Mouse (Mus musculus): Measurements from ENCODE around the gene Tulp1. TPM values are rescaled to one million over a fixed set of nuclear protein-coding genes. Genes with fewer than 3 reads are reported as not detected.
"Not testable (repeated sequence)": the region's sequence is repeated elsewhere in the genome, so short reads cannot be mapped to it uniquely, and the experiment has no call there.

Gene Tulp1
- total and polyA plus RNA-seq, 2 experiments, result not detected

DNA sequence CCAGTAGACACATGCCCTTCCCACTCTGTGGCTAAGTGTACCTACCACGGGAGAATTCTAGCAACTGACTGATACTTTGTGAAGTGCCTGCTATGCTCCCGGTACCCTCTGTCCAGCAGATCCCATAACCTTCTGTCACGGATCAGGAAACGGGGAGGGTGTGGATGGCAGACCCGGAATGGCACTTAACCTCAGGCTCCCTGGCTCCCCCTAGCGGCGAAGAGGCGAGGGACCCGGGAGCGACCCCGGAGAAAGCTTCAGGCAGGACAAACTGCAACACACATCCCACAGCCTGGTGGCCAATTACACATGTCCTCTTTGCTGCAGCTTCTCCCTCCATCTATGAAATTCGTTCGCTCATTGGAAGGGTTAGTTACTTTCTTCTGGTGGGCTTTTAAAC is 3.4 kb upstream of the Tulp1 start:
- Histone ChIP-seq H3K9ac (ENCODE audit: low read depth, low read length) (no peak overlapping the region), H3K4me1 (ENCODE audit: control insufficient read depth, insufficient read depth, low read length) (no peaks in the 10 kb centered on the region), H3K27me3 (ENCODE audit: control insufficient read depth, insufficient read depth, low read length) (peaks cover 13% of the 10 kb centered on the region; the same call in 1 of the 2 replicates), H3K79me2 (ENCODE audit: control insufficient read depth, insufficient read depth, low read length) (no peaks in the 10 kb centered on the region), H3K36me3 (ENCODE audit: control insufficient read depth, insufficient read depth, low read length) (no peaks in the 10 kb centered on the region), H3K27ac (replicated peaks; ENCODE audit: insufficient read depth, low read depth, low read length) (no peak overlapping the region), H3K4me3 (ENCODE audit: insufficient read depth, low read depth, low read length) (no peak overlapping the region)
- WGBS, result 7% methylated on average over 13 of the region's 13 CpGs
- TF ChIP-seq POLR2A (IDR thresholded peaks at IDR 0.05; ENCODE audit: extremely low read depth, insufficient read depth, low read length) (no peak), CTCF (IDR thresholded peaks at IDR 0.05; ENCODE audit: low read depth, low read length) (peak; percentile 91)
- DNase-seq (ENCODE audit: extremely low read depth, low read depth, low spot score), result peak; percentile 34

DNA sequence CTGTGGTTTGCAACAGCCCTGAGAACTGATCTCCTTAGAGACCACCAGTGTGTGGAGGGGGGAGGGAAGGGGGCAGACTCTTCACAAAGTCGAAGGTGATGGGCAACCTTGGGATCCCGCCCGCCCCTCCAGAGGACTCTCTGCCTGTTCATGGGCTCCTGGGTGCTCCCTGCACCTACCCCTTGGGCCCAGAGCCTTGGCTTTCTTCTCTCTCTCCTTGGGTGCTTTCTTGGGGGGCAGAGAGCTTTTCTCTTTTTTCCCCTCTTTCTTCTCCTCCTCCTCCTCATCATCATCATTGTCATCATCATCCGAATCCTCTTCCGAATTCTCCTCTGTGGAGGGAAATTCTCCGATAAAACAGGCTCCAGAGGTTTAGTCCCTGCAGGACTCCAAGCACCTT is 1.5 kb downstream of the Tulp1 start:
- TF ChIP-seq POLR2A (IDR thresholded peaks at IDR 0.05; ENCODE audit: extremely low read depth, insufficient read depth, low read length), result no peak
- no peak for TF ChIP-seq CTCF (IDR thresholded peaks at IDR 0.05; ENCODE audit: low read depth, low read length)

DNA sequence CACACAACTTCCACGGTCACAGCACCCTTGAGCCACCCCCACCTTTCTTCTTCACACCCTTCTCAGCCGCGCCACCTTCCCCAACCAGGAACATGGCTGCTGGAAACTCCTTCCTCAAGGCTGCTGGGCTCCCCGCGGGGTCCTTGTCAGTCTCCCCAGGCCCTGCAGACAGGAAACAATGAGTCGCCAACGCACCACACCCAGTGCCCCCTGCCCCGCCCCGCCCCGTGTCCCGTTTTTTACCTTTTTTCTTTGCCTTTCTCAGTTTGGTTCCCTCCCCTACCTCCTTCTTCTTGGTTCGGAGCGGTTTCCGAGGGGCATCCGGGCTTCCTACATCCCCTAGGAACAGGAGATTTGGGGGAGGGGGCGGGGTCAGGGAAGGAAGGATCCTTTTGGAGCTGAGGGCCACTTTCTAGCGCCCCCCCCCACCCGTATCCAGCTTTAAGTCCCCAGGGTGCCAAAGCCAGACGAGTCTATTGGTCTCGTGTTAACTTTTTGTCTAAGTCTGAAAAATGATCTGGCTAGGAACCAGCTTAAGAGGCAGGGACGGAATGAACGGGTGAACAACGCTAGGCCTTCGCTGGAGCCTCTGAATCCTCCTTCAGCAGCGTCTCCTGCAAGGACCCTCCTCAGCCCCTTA is 2.2 kb downstream of the Tulp1 start:
- DNase-seq (ENCODE audit: extremely low read depth, low read depth, low spot score), result no peak
- no peak overlapping the region for H3K4me3 ChIP-seq (ENCODE audit: insufficient read depth, low read depth, low read length)

More for the DNA sequence above, 1.5 kb downstream of the Tulp1 start:
- no peak overlapping the region for H3K4me3 ChIP-seq (ENCODE audit: insufficient read depth, low read depth, low read length)
- peaks cover 28% of the 10 kb centered on the region; the same call in 1 of the 2 replicates for H3K27me3 ChIP-seq (ENCODE audit: control insufficient read depth, insufficient read depth, low read length)
- H3K79me2 ChIP-seq (ENCODE audit: control insufficient read depth, insufficient read depth, low read length), result no peaks in the 10 kb centered on the region
- no peak overlapping the region for H3K27ac ChIP-seq (replicated peaks; ENCODE audit: insufficient read depth, low read depth, low read length)
- no peak for DNase-seq (ENCODE audit: extremely low read depth, low read depth, low spot score)
- H3K4me1 ChIP-seq (ENCODE audit: control insufficient read depth, insufficient read depth, low read length), result no peaks in the 10 kb centered on the region
- H3K9ac ChIP-seq (ENCODE audit: low read depth, low read length), result no peak overlapping the region
- WGBS, result 29% methylated on average over 6 of the region's 6 CpGs
- no peaks in the 10 kb centered on the region for H3K36me3 ChIP-seq (ENCODE audit: control insufficient read depth, insufficient read depth, low read length)

DNA sequence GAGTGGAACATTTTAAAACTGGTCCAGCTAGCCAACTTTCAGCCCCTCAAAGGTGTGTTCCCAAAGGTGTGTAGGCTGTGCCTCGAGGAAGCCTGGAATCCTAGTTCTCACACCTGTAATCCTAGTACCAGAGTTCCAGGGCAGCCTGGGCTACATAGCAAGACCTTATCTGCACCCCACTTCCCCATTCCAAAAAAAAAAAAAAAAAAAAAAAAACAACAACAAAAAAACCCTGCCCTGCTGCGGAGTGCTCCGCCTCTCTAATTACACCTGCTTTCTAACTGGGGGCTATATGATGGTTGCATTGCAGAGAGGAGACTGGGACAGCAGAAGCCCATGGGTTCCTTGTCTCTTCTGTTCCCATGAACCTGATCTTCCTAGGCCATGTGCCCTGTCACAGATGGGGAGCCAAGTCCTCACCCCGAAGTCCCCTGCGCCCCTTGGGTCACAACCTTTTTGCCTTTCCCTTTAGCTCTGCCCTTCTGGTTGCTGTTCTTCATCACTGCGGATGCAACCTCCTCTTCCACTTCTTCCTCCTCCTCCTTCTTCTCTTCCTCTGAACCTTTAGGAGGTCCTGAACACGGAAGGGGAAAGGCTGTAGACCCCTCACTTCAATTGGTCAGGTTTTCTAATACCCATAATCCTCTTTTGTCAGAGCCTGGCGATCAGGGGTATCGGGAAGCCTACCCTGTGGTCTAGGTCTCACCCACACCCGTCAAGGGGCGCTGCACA is 2.9 kb downstream of the Tulp1 start:
- H3K9ac ChIP-seq (ENCODE audit: low read depth, low read length), result no peak overlapping the region
- H3K79me2 ChIP-seq (ENCODE audit: control insufficient read depth, insufficient read depth, low read length), result no peaks in the 10 kb centered on the region
- H3K4me3 ChIP-seq (ENCODE audit: insufficient read depth, low read depth, low read length), result no peak overlapping the region
- no peak overlapping the region for H3K27ac ChIP-seq (replicated peaks; ENCODE audit: insufficient read depth, low read depth, low read length)
- no peak for DNase-seq (ENCODE audit: extremely low read depth, low read depth, low spot score)
- TF ChIP-seq POLR2A (IDR thresholded peaks at IDR 0.05; ENCODE audit: extremely low read depth, insufficient read depth, low read length) (no peak), CTCF (IDR thresholded peaks at IDR 0.05; ENCODE audit: low read depth, low read length) (no peak)
- H3K27me3 ChIP-seq (ENCODE audit: control insufficient read depth, insufficient read depth, low read length), result peaks cover 28% of the 10 kb centered on the region; the same call in 1 of the 2 replicates
- WGBS, result 48% methylated on average over 11 of the region's 11 CpGs
- H3K4me1 ChIP-seq (ENCODE audit: control insufficient read depth, insufficient read depth, low read length), result no peaks in the 10 kb centered on the region
- no peaks in the 10 kb centered on the region for H3K36me3 ChIP-seq (ENCODE audit: control insufficient read depth, insufficient read depth, low read length)

More for the DNA sequence above, 2.2 kb downstream of the Tulp1 start:
- no peak overlapping the region for H3K9ac ChIP-seq (ENCODE audit: low read depth, low read length)
- no peaks in the 10 kb centered on the region for H3K79me2 ChIP-seq (ENCODE audit: control insufficient read depth, insufficient read depth, low read length)
- H3K27me3 ChIP-seq (ENCODE audit: control insufficient read depth, insufficient read depth, low read length), result peaks cover 28% of the 10 kb centered on the region; the same call in 1 of the 2 replicates
- no peaks in the 10 kb centered on the region for H3K4me1 ChIP-seq (ENCODE audit: control insufficient read depth, insufficient read depth, low read length)
- no peak overlapping the region for H3K27ac ChIP-seq (replicated peaks; ENCODE audit: insufficient read depth, low read depth, low read length)
- H3K36me3 ChIP-seq (ENCODE audit: control insufficient read depth, insufficient read depth, low read length), result no peaks in the 10 kb centered on the region
- 10% methylated on average over 24 of the region's 25 CpGs for WGBS
- TF ChIP-seq POLR2A (IDR thresholded peaks at IDR 0.05; ENCODE audit: extremely low read depth, insufficient read depth, low read length), result no peak
- no peak for TF ChIP-seq CTCF (IDR thresholded peaks at IDR 0.05; ENCODE audit: low read depth, low read length)

DNA sequence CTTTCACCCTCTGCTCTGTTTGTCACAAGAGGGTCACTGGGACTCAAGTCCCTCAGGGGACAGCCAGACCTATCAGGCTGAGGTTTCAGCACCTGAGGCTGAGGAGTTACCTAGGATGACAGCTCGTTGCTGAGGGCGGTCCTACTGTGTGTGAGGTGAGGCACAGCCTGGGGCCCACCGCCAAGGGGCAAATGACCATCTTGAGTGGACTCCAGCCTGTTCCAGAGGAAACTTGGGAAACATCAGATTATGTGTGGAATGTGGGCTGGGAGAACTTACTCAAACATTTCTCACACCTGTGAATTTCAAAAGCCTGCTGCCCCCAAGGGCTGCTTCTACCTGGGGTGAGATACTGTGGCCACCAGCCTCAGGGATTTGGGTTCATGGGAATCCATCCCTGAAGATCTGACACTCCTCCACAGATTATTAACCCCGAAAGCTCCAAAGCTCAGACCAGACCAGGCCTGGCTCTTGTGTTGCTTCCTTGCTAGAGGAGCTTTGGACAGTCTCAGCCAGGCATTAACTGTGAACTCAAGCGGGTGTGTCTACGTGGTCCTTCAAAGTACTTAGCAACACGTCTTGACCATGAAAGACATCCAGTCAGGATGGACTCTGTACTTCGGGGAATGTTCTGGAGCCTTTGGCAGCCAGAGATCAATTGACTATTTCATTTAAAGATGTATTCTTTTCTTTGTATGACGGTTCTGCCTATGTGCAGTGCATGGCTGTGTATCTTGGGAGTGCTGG is 4.3 kb downstream of the Tulp1 start:
- 82% methylated on average over 9 of the region's 9 CpGs for WGBS
- Histone ChIP-seq H3K27me3 (ENCODE audit: control insufficient read depth, insufficient read depth, low read length) (peaks cover 28% of the 10 kb centered on the region; the same call in 1 of the 2 replicates), H3K4me3 (ENCODE audit: insufficient read depth, low read depth, low read length) (no peak overlapping the region)

DNA sequence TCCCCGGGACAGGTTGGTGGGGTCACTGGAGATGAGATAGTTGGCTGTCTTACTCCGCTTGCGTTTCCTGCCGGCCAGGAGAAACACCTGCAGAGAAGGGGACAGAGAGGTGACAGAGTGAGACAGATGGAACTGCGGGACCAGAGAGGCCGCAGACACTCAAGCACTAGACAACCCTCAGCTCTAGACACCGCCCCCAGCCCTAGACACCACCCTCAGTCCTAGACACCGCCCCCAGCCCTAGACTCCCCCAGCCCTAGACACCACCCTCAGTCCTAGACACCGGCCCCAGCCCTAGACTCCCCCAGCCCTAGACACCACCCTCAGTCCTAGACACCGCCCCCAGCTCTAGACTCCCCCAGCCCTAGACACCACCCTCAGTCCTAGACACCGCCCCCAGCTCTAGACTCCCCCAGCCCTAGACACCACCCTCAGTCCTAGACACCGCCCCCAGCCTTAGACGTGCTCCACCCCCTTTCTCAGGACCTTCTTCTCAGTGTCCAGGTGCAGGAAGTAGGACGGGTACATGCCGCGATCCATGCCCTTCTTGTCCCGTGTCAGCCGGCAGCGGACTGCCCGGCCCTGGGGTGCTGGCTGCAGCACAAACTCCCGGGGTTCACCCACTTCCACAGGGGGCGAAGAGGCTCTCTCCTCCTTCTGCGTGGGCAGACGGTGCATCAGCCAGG is 6.3 kb downstream of the Tulp1 start:
- H3K4me3 ChIP-seq (ENCODE audit: insufficient read depth, low read depth, low read length); H3K79me2 ChIP-seq (ENCODE audit: control insufficient read depth, insufficient read depth, low read length); DNase-seq (ENCODE audit: extremely low read depth, low read depth, low spot score); H3K36me3 ChIP-seq (ENCODE audit: control insufficient read depth, insufficient read depth, low read length); H3K9ac ChIP-seq (ENCODE audit: low read depth, low read length); H3K27ac ChIP-seq (replicated peaks; ENCODE audit: insufficient read depth, low read depth, low read length); H3K4me1 ChIP-seq (ENCODE audit: control insufficient read depth, insufficient read depth, low read length): not testable (repeated sequence)
- 40% methylated on average over 24 of the region's 24 CpGs for WGBS
- H3K27me3 ChIP-seq (ENCODE audit: control insufficient read depth, insufficient read depth, low read length), result peaks cover 17% of the 10 kb centered on the region; the same call in 1 of the 2 replicates

More for the DNA sequence above, 4.3 kb downstream of the Tulp1 start:
- TF ChIP-seq CTCF (IDR thresholded peaks at IDR 0.05; ENCODE audit: low read depth, low read length) (no peak), POLR2A (IDR thresholded peaks at IDR 0.05; ENCODE audit: extremely low read depth, insufficient read depth, low read length) (no peak)
- Histone ChIP-seq H3K9ac (ENCODE audit: low read depth, low read length) (no peak overlapping the region), H3K27ac (replicated peaks; ENCODE audit: insufficient read depth, low read depth, low read length) (no peak overlapping the region), H3K36me3 (ENCODE audit: control insufficient read depth, insufficient read depth, low read length) (no peaks in the 10 kb centered on the region), H3K79me2 (ENCODE audit: control insufficient read depth, insufficient read depth, low read length) (no peaks in the 10 kb centered on the region), H3K4me1 (ENCODE audit: control insufficient read depth, insufficient read depth, low read length) (no peaks in the 10 kb centered on the region)
- DNase-seq (ENCODE audit: extremely low read depth, low read depth, low spot score), result no peak

All from liver, adult 2 months (tissue).